Mouse (Mus musculus): Measurements from ENCODE around the gene Ap1m1. TPM values are rescaled to one million over a fixed set of nuclear protein-coding genes. Genes with fewer than 3 reads are reported as not detected.

Ap1m1 gene
- 65.3 and 67.0 TPM in 2 replicates for polyA plus RNA-seq (2011; ENCODE audit: insufficient read length, low read depth, missing spikeins)

DNA sequence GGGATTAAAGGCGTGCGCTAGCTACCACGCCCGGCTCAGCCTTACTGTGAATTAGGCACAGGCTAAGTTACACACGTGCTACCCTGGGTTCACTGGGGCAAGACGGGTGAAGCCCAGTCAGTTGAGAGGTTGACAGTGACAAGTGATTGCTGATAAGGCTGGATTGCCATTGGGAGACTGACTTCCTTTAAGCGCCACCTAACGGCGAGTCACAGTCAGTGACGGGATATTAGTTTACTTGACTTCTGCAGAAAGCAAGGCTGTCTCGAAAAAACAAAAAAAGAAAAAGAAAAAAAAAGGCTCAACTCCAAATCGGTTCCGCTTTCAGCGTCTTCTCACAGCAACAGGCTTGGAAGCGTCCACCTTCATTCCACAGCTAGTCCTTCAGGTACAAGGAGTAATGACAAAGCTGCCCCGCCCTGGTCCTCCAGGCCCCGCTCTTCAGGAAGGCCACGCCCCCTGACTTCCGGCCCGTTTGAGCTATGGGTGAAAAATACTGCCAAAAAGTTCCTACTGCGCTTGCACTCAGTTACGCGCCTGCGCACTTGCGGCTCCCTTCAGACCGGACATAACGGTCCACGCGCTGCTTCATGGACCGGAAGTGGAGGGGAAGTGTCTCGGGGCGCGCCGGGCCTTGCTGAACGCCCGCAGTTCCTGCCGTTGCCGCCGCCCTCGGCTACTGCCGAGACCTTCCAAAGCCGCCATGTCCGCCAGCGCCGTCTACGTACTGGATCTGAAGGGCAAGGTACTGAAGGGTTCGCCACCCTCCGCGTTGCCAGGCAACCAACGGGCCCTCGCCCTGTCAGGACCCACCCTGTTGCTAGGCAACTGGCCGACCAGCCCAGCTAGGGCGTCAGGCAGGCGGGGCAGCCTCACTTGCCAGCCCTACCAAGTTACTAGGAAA is at the start of gene Ap1m1:
TSS of gene Ap1m1 (plus strand) at position 520 of the 904 bp plus-strand sequence.
- peak within 1 kb of the TSS; percentile 80 for H3K4me3 ChIP-seq (ENCODE audit: insufficient read depth, low read length)
- peak; percentile 56; the same call in 1 of the 2 replicates for TF ChIP-seq CTCF (IDR thresholded peaks at IDR 0.05; ENCODE audit: borderline replicate concordance, insufficient read depth, low read length)
- TF ChIP-seq POLR2A (IDR thresholded peaks at IDR 0.05; ENCODE audit: low read depth, low read length) = peak; percentile 55
- H3K4me1 ChIP-seq (ENCODE audit: control insufficient read depth, insufficient read depth, low read length) = peaks cover 2% of the 10 kb centered on the region
- peak within 1 kb of the TSS; percentile 95 for H3K27ac ChIP-seq (ENCODE audit: insufficient read depth, low read length)

DNA sequence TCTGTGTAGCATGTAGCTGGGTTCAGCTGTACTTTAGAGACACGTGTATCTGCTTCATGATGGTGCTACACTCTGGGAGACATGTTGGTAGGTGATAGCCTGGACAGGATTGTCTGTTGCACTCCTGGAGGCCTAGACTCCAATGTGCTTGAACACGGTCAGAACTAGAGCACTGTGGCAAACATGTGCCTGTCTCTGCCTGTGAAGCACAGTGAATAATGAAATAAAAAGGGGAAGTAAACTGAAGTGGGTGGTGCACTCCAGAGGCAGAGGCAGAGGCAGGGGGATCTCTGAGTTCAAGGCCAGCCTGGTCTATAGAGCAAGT is 49.6 kb upstream of the Ap1m1 start:
- H3K4me1 ChIP-seq (ENCODE audit: control insufficient read depth, insufficient read depth, low read length) = no peaks in the 10 kb centered on the region
- no peak overlapping the region for H3K4me3 ChIP-seq (ENCODE audit: insufficient read depth, low read length)
- TF ChIP-seq CTCF (IDR thresholded peaks at IDR 0.05; ENCODE audit: borderline replicate concordance, insufficient read depth, low read length) (no peak), POLR2A (IDR thresholded peaks at IDR 0.05; ENCODE audit: low read depth, low read length) (no peak)
- H3K27ac ChIP-seq (ENCODE audit: insufficient read depth, low read length) = no peak overlapping the region

DNA sequence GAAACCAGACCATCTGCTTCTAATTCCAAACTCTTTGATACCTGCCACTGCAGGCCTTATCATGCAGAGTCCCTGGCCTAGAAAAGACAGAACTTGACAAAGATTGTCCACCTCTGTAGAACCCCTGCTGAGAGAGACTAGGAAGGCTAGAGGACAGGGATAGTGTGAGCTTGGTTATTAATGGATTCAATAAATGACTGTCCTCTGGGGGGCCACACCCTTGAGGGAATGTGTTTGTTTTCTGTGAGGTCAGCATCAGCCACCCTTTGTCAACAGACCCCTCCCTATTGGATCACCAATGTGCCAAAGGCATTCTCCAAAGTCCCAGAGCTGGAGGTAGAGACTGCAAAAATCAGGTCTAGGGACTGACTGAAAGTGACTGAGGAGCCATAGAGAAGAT is 47.8 kb upstream of the Ap1m1 start:
- TF ChIP-seq CTCF (IDR thresholded peaks at IDR 0.05; ENCODE audit: borderline replicate concordance, insufficient read depth, low read length) = no peak
- TF ChIP-seq POLR2A (IDR thresholded peaks at IDR 0.05; ENCODE audit: low read depth, low read length) = no peak
- H3K4me3 ChIP-seq (ENCODE audit: insufficient read depth, low read length) = no peak overlapping the region
- no peak overlapping the region for H3K27ac ChIP-seq (ENCODE audit: insufficient read depth, low read length)
- no peaks in the 10 kb centered on the region for H3K4me1 ChIP-seq (ENCODE audit: control insufficient read depth, insufficient read depth, low read length)

DNA sequence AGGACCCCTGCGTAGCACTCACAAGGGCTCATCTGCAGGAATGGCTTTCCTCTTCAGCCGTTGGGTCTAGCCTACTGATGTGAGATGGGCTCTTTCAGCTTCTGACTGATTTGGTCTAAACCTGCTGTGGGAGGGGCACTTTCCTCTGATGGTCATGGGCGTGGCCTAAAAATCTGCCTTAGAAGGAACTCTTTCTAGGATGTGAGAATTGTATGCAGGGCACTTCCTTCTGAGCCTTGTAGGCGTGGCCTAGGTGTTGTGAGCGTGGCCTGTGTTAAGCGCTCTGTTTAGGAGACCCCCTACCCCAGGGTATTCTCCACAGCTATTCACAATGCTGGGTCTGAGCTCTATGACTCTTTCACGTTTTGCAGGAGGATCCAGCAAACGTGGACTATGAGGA is 41.8 kb upstream of the Ap1m1 start:
- Histone ChIP-seq H3K4me3 (ENCODE audit: insufficient read depth, low read length) (no peak overlapping the region), H3K4me1 (ENCODE audit: control insufficient read depth, insufficient read depth, low read length) (no peaks in the 10 kb centered on the region), H3K27ac (ENCODE audit: insufficient read depth, low read length) (no peak overlapping the region)
- no peak for TF ChIP-seq POLR2A (IDR thresholded peaks at IDR 0.05; ENCODE audit: low read depth, low read length)
- TF ChIP-seq CTCF (IDR thresholded peaks at IDR 0.05; ENCODE audit: borderline replicate concordance, insufficient read depth, low read length) = no peak

DNA sequence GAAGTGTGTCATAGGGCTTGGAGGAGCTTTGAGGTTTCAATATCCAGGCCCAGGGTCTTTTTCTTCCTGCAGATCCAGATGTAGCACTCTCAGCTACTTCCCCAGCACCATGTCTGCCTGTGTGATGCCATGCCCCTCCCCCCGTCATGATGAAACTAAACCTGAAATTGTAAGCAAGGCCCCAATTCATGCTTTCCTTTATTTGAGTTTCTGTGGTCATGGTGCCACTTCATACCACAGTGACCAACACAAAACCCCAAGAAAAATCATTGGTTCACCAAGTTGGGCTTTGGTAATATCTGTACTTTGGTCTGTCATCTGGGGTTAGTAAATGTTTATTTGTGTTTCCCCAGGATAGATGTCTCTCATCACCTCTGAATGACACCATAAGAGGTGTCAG is 31.2 kb upstream of the Ap1m1 start:
- H3K27ac ChIP-seq (ENCODE audit: insufficient read depth, low read length) = no peak overlapping the region
- no peaks in the 10 kb centered on the region for H3K4me1 ChIP-seq (ENCODE audit: control insufficient read depth, insufficient read depth, low read length)
- H3K4me3 ChIP-seq (ENCODE audit: insufficient read depth, low read length) = no peak overlapping the region
- TF ChIP-seq POLR2A (IDR thresholded peaks at IDR 0.05; ENCODE audit: low read depth, low read length) (no peak), CTCF (IDR thresholded peaks at IDR 0.05; ENCODE audit: borderline replicate concordance, insufficient read depth, low read length) (no peak)

DNA sequence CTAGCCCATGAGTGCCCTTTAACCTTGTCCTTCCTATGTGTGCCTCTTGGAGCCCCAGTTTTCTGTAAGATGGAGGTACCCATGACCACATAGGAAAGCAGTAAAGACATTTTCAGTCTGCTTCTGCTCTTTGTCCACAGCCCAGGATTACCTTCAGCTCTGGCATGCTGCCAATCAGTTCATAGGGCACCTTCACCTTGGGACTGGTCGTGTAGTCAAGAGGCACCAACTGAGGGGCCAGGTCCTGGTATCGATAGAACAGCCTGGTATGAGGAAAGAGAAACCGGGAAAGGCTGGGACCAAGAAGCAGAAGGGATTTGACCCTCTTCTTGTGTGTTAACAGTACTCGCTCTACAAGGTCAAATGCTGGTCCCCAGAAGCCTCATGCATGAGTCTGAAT is 29.6 kb upstream of the Ap1m1 start:
- Histone ChIP-seq H3K27ac (ENCODE audit: insufficient read depth, low read length) (no peak overlapping the region), H3K4me1 (ENCODE audit: control insufficient read depth, insufficient read depth, low read length) (no peaks in the 10 kb centered on the region), H3K4me3 (ENCODE audit: insufficient read depth, low read length) (no peak overlapping the region)
- TF ChIP-seq POLR2A (IDR thresholded peaks at IDR 0.05; ENCODE audit: low read depth, low read length) (no peak), CTCF (IDR thresholded peaks at IDR 0.05; ENCODE audit: borderline replicate concordance, insufficient read depth, low read length) (no peak)

DNA sequence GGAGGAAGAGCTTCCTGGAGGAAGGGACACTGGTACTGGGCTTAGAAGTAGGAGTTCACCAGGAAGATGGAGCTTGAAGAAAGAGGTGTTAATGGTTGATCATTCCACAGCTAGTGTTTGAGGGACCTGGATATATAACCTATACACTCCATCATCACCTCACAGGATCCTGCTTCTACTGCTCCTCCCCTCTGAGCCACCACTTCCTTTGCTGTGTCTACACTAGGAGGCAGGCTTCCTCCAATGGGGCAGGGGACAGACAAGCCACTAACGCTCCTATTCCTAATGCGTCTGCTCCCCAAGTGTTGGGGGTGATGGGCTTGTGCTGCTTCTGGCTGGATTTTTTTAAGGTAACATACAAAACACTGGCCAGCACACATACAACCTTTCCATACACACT is 29.1 kb upstream of the Ap1m1 start:
- Histone ChIP-seq H3K4me1 (ENCODE audit: control insufficient read depth, insufficient read depth, low read length) (no peaks in the 10 kb centered on the region), H3K4me3 (ENCODE audit: insufficient read depth, low read length) (no peak overlapping the region), H3K27ac (ENCODE audit: insufficient read depth, low read length) (no peak overlapping the region)
- no peak for TF ChIP-seq POLR2A (IDR thresholded peaks at IDR 0.05; ENCODE audit: low read depth, low read length)

DNA sequence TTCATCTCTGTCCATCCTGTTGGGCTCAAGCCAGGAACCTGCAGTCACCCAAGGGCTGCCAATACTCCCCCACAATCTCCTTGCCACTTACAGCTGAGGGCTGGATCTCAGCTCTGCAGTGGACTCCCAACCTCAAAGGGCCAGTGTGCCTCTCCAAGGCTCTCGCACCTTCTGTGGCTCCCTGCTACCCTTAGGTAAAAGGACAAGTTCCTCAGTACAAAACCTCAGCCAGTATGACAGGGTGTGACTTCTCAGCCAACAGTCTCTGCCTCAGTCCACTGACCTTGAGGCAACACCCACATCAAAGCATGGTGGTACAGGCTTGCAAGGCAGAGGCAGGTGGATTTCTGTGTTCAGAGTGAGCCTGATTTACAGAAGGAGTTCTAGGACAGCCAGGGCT is 28.0 kb upstream of the Ap1m1 start:
- Histone ChIP-seq H3K4me3 (ENCODE audit: insufficient read depth, low read length) (no peak overlapping the region), H3K4me1 (ENCODE audit: control insufficient read depth, insufficient read depth, low read length) (no peaks in the 10 kb centered on the region)
- TF ChIP-seq POLR2A (IDR thresholded peaks at IDR 0.05; ENCODE audit: low read depth, low read length) (no peak), CTCF (IDR thresholded peaks at IDR 0.05; ENCODE audit: borderline replicate concordance, insufficient read depth, low read length) (no peak)

DNA sequence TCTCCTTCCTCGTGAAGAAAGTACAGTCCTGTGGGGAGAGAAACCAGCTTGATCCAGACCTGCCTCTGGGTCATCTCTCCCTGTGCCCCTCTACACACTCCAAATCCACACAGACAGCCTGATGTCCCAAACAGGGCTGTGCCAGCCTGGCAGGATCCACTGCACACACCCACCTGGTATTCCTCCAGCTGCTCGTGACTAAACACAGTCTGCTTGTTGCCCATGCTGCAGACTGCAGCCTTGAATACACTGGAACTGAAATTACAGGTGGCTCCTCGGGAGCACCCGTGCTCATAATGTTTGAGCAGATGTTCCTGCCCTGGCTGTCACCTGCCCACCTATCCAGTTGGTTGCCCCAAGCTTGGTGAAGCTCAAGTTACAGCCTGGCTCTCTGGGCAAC is 27.1 kb upstream of the Ap1m1 start, which contains the start of gene Cib3:
TSS of gene Cib3 (minus strand) at position 87 of the 400 bp plus-strand sequence.
- H3K4me1 ChIP-seq (ENCODE audit: control insufficient read depth, insufficient read depth, low read length) = no peaks in the 10 kb centered on the region
- TF ChIP-seq CTCF (IDR thresholded peaks at IDR 0.05; ENCODE audit: borderline replicate concordance, insufficient read depth, low read length) = no peak
- no peak for TF ChIP-seq POLR2A (IDR thresholded peaks at IDR 0.05; ENCODE audit: low read depth, low read length)
- H3K27ac ChIP-seq (ENCODE audit: insufficient read depth, low read length) = no peak within 1 kb of the TSS
- H3K4me3 ChIP-seq (ENCODE audit: insufficient read depth, low read length) = no peak within 1 kb of the TSS

More for the DNA sequence above, 28.0 kb upstream of the Ap1m1 start:
- H3K27ac ChIP-seq (ENCODE audit: insufficient read depth, low read length) = no peak overlapping the region

DNA sequence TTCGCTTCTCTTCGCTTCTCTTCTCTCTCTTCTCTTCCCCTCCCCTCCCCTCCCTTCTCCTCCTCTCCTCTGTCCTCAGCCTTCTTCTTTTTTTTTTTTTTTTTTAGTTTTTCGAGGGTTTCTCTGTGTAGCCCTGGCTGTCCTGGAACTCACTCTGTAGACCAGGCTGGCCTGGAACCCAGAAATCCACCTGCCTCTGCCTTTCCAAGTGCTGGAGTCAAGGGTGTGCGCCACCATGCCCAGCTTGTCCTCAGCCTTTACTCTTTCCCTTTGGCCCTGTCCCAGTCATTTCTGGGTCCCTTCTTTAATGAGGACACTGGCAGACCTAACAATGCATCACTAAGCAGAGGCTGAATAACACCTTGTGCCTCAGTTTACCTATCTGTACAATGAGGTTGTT is 26.3 kb upstream of the Ap1m1 start, which contains the start of gene Gm11034:
TSS of gene Gm11034 (minus strand) at position 101 of the 400 bp plus-strand sequence.
- Histone ChIP-seq H3K27ac (ENCODE audit: insufficient read depth, low read length) (no peak within 1 kb of the TSS), H3K4me1 (ENCODE audit: control insufficient read depth, insufficient read depth, low read length) (no peaks in the 10 kb centered on the region), H3K4me3 (ENCODE audit: insufficient read depth, low read length) (no peak within 1 kb of the TSS)
- TF ChIP-seq CTCF (IDR thresholded peaks at IDR 0.05; ENCODE audit: borderline replicate concordance, insufficient read depth, low read length) (no peak), POLR2A (IDR thresholded peaks at IDR 0.05; ENCODE audit: low read depth, low read length) (no peak)
